Mouse (Mus musculus): ENCODE data around the gene Capn9. TPM values are rescaled to one million over a fixed set of nuclear protein-coding genes. Genes with fewer than 3 reads are reported as not detected.

Capn9 gene
- polyA plus RNA-seq, 1 experiment = 0.04 TPM

DNA sequence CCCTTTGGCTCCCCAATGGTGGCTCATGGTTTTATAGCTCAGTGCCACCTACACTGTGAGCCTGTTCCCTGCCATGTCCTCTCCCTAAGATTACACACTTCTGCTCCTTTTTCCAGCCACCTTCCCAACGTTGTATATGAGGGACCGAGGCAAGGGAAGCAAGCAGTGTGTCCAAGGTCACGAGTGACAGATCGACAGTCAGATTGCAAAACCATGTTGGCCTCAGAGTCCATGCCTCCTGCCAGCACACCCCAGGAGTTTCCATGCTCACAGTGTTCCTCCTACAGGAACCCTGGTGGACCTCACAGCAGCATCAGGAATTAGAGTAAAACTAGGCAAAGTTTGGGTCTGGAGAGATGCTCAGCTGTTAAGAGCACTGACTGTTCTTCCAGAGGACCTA, 13.5 kb downstream of the Capn9 start:
- H3K27ac ChIP-seq (ENCODE audit: insufficient read depth, low read length) = no peak overlapping the region
- no peak overlapping the region for H3K4me3 ChIP-seq (ENCODE audit: insufficient read depth, low read length)
- no peak for TF ChIP-seq POLR2A (IDR thresholded peaks at IDR 0.05; ENCODE audit: extremely low read depth, insufficient read depth, low read length)
- no peak for TF ChIP-seq CTCF (IDR thresholded peaks at IDR 0.05; ENCODE audit: extremely low read depth, insufficient read depth, low read length)
- peaks cover 5% of the 10 kb centered on the region; the same call in 1 of the 2 replicates for H3K4me1 ChIP-seq (ENCODE audit: control insufficient read depth, insufficient read depth, low read length)

DNA sequence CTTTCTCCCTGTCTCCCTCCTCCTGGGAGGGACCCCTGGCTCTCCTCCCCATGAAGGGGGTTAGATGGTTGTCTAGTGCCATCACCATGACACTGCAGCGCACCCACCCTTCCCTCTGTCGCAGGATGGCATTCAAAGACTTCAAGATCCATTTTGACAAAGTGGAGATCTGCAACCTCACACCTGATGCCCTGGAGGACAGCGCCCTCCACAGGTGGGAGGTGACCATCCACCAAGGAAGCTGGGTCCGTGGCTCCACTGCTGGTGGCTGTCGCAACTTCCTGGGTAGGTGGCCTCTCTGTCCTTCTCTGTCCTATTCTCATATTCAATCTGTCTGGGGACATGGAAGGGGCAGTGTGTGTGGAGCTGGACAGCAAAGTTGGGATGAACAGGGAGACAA, 28.2 kb downstream of the Capn9 start:
- TF ChIP-seq CTCF (IDR thresholded peaks at IDR 0.05; ENCODE audit: extremely low read depth, insufficient read depth, low read length) = peak; percentile 22; the same call in 1 of the 2 replicates
- TF ChIP-seq POLR2A (IDR thresholded peaks at IDR 0.05; ENCODE audit: extremely low read depth, insufficient read depth, low read length) = no peak
- no peak overlapping the region for H3K4me3 ChIP-seq (ENCODE audit: insufficient read depth, low read length)
- H3K27ac ChIP-seq (ENCODE audit: insufficient read depth, low read length) = no peak overlapping the region
- H3K4me1 ChIP-seq (ENCODE audit: control insufficient read depth, insufficient read depth, low read length) = no peaks in the 10 kb centered on the region

- Histone ChIP-seq H3K4me1 (ENCODE audit: control insufficient read depth, insufficient read depth, low read length) (no peaks in the 10 kb centered on the region), H3K27ac (ENCODE audit: insufficient read depth, low read length) (no peak overlapping the region), H3K4me3 (ENCODE audit: insufficient read depth, low read length) (no peak overlapping the region)
- TF ChIP-seq POLR2A (IDR thresholded peaks at IDR 0.05; ENCODE audit: extremely low read depth, insufficient read depth, low read length) (no peak), CTCF (IDR thresholded peaks at IDR 0.05; ENCODE audit: extremely low read depth, insufficient read depth, low read length) (peak; percentile 70)
Observed at GRCm38 (mm10) chr8:124608239-124608971, 32.5 kb downstream of the Capn9 start.

GRCm38 (mm10) chr8:124608972-124609353, 33.1 kb downstream of the Capn9 start:
- TF ChIP-seq POLR2A (IDR thresholded peaks at IDR 0.05; ENCODE audit: extremely low read depth, insufficient read depth, low read length) = no peak
- no peak for TF ChIP-seq CTCF (IDR thresholded peaks at IDR 0.05; ENCODE audit: extremely low read depth, insufficient read depth, low read length)
- Histone ChIP-seq H3K4me1 (ENCODE audit: control insufficient read depth, insufficient read depth, low read length) (no peaks in the 10 kb centered on the region), H3K27ac (ENCODE audit: insufficient read depth, low read length) (no peak overlapping the region), H3K4me3 (ENCODE audit: insufficient read depth, low read length) (no peak overlapping the region)

- Histone ChIP-seq H3K27ac (ENCODE audit: insufficient read depth, low read length) (no peak overlapping the region), H3K4me3 (ENCODE audit: insufficient read depth, low read length) (no peak overlapping the region), H3K4me1 (ENCODE audit: control insufficient read depth, insufficient read depth, low read length) (peaks cover 2% of the 10 kb centered on the region; the same call in 1 of the 2 replicates)
- TF ChIP-seq POLR2A (IDR thresholded peaks at IDR 0.05; ENCODE audit: extremely low read depth, insufficient read depth, low read length) (no peak), CTCF (IDR thresholded peaks at IDR 0.05; ENCODE audit: extremely low read depth, insufficient read depth, low read length) (no peak)
Observed at GRCm38 (mm10) chr8:124614325-124614724, 38.4 kb downstream of the Capn9 start.

DNA sequence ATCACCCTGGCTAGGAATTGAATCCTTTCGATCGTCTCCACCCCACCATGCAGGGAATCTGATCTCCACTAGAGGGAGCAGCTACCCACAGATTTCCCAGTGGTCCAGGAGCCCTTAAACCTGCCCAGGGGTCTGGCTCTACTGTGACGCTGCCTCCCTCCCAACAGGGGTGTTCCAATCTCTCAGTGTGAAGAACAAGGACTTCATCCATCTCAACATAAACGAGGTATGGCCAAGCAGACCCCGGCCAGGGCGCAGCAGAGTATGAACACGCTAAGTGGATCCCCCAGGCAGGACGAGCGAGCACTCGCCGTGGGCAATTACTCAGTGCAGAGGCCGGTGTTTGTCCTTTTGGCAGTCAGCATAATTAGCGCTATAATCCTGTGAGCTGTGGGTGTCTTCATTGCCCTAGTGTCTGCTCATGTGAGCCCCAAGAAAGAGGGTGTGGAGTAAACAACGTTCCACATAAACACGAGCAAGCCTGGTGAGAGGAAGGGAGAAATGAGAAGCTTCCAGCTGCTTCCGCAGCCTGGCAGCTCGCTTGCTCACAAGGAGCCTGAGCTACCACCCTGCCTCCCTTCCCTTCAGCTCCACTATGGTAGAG, 41.5 kb downstream of the Capn9 start:
- Histone ChIP-seq H3K27ac (ENCODE audit: insufficient read depth, low read length) (no peak overlapping the region), H3K4me3 (ENCODE audit: insufficient read depth, low read length) (peak overlapping the region; percentile 36)
- peak; percentile 30; the same call in 1 of the 2 replicates for TF ChIP-seq POLR2A (IDR thresholded peaks at IDR 0.05; ENCODE audit: extremely low read depth, insufficient read depth, low read length)
- peak; percentile 91 for TF ChIP-seq CTCF (IDR thresholded peaks at IDR 0.05; ENCODE audit: extremely low read depth, insufficient read depth, low read length)

DNA sequence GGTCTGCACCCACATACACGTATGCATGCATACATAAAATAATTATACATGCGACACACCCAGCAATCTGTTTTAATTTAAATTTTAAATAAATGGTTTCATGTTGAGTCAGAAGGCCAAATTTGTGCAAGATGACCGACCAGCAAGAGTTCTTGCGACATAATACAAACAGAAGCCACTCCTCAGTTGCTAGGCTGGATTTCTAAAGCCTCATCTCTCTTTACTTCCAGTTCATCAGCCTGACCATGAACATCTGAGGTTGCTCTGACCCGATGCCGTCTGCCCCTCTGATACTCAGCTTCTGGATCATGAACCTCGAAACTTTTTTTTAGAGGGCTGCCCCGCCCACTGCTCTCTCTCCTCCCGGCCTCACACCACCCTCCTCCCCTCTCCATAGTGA, 42.3 kb downstream of the Capn9 start:
- Histone ChIP-seq H3K27ac (ENCODE audit: insufficient read depth, low read length) (no peak overlapping the region), H3K4me3 (ENCODE audit: insufficient read depth, low read length) (no peak overlapping the region), H3K4me1 (ENCODE audit: control insufficient read depth, insufficient read depth, low read length) (peaks cover 2% of the 10 kb centered on the region; the same call in 1 of the 2 replicates)
- TF ChIP-seq POLR2A (IDR thresholded peaks at IDR 0.05; ENCODE audit: extremely low read depth, insufficient read depth, low read length) (no peak), CTCF (IDR thresholded peaks at IDR 0.05; ENCODE audit: extremely low read depth, insufficient read depth, low read length) (no peak)

More for the DNA sequence above, 41.5 kb downstream of the Capn9 start:
- peaks cover 2% of the 10 kb centered on the region; the same call in 1 of the 2 replicates for H3K4me1 ChIP-seq (ENCODE audit: control insufficient read depth, insufficient read depth, low read length)

DNA sequence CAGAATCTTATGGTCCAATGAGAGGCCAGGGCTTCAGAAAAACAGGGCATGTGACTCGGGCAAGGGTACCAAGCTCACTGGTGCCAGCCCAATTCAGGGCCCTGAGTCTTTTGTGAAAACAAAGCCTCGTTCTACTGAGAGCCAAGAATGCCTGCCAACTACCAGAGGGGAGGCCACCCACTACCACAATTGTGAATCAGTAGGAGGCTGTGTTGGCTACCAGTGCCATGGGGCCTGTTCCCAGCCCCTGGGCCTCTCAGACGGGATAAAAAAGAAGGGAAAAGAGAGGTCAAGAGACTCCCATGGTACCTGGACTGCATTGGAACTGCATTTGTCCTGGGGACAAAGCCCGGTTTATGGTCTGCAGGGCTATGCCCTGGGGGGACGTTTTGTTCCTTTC, 45.3 kb downstream of the Capn9 start:
- peak overlapping the region; percentile 75; the same call in 1 of the 2 replicates for H3K27ac ChIP-seq (ENCODE audit: insufficient read depth, low read length)
- peaks cover 2% of the 10 kb centered on the region; the same call in 1 of the 2 replicates for H3K4me1 ChIP-seq (ENCODE audit: control insufficient read depth, insufficient read depth, low read length)
- no peak for TF ChIP-seq CTCF (IDR thresholded peaks at IDR 0.05; ENCODE audit: extremely low read depth, insufficient read depth, low read length)
- no peak for TF ChIP-seq POLR2A (IDR thresholded peaks at IDR 0.05; ENCODE audit: extremely low read depth, insufficient read depth, low read length)
- no peak overlapping the region for H3K4me3 ChIP-seq (ENCODE audit: insufficient read depth, low read length)

GRCm38 (mm10) chr8:124626251-124626650, 50.3 kb downstream of the Capn9 start:
- Histone ChIP-seq H3K27ac (ENCODE audit: insufficient read depth, low read length) (no peak overlapping the region), H3K4me1 (ENCODE audit: control insufficient read depth, insufficient read depth, low read length) (peaks cover 3% of the 10 kb centered on the region), H3K4me3 (ENCODE audit: insufficient read depth, low read length) (no peak overlapping the region)
- TF ChIP-seq POLR2A (IDR thresholded peaks at IDR 0.05; ENCODE audit: extremely low read depth, insufficient read depth, low read length) = no peak
- no peak for TF ChIP-seq CTCF (IDR thresholded peaks at IDR 0.05; ENCODE audit: extremely low read depth, insufficient read depth, low read length)

DNA sequence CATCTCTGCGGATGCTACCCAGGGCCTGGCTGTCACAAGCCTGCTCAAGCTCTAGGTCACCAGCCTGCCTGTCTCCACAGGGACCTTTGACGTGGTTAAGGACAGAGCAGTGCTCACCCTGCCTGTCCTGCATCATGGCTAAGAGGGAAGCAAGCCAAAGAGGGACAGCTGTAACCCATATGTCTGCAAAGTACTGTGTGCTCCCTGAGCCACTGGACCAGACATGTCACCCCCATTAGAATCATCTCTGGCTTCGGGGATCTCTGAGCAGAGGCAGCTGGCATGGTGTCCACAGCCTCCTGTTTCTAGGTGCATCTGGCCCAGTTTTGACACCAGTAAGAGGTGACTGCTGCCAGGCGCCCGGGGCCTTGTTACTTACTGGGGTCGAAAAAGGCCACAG, 54.6 kb downstream of the Capn9 start:
- Histone ChIP-seq H3K27ac (ENCODE audit: insufficient read depth, low read length) (no peak overlapping the region), H3K4me1 (ENCODE audit: control insufficient read depth, insufficient read depth, low read length) (peaks cover 9% of the 10 kb centered on the region), H3K4me3 (ENCODE audit: insufficient read depth, low read length) (no peak overlapping the region)
- no peak for TF ChIP-seq POLR2A (IDR thresholded peaks at IDR 0.05; ENCODE audit: extremely low read depth, insufficient read depth, low read length)
- no peak for TF ChIP-seq CTCF (IDR thresholded peaks at IDR 0.05; ENCODE audit: extremely low read depth, insufficient read depth, low read length)
